Mouse (Mus musculus) hindbrain, postnatal 0 days (tissue): ENCODE results near the gene Cckar. TPM values are rescaled to one million over a fixed set of nuclear protein-coding genes. Genes with fewer than 3 reads are reported as not detected.

Source experiments
- ATAC-seq: fragments of 200-750 bp; cut with Nextera tagmentation; 2 replicates; pipeline ENCODE4 v1.8.0; 2017; ENCODE audit warnings: mild to moderate bottlenecking, moderate TSS enrichment, moderate library complexity
- DNase-seq: peaks from one replicate; pipeline ENCODE4 v3.0.0-alpha.2; 2015; ENCODE audit warnings: low spot score
- H3K27ac ChIP-seq: fragments of 300-500 bp; sonication (generic); 2 replicates; pipeline ENCODE4 v1.5.1; 2014; ENCODE audit warnings: mild to moderate bottlenecking
- H3K27me3 ChIP-seq: fragments of 300-500 bp; sonication (generic); 2 replicates; pipeline ENCODE4 v1.6.1; 2014; ENCODE audit warnings: low read length, mixed read lengths; ENCODE audit not compliant: insufficient read depth
- H3K36me3 ChIP-seq: fragments of 300-500 bp; sonication (generic); 2 replicates; pipeline ENCODE4 v1.6.1; 2014; ENCODE audit warnings: low read length, mixed read lengths; ENCODE audit not compliant: insufficient read depth
- H3K4me1 ChIP-seq: fragments of 300-500 bp; sonication (generic); 2 replicates; pipeline ENCODE4 v1.6.1; 2014; ENCODE audit warnings: antibody characterized with exemption, low read length, mixed read lengths; ENCODE audit not compliant: insufficient read depth
- H3K4me2 ChIP-seq: fragments of 300-500 bp; sonication (generic); 2 replicates; pipeline ENCODE4 v1.6.1; 2014; ENCODE audit warnings: low read depth, mild to moderate bottlenecking, low read length, moderate library complexity, mixed read lengths
- H3K4me3 ChIP-seq: fragments of 300-500 bp; sonication (generic); 2 replicates; pipeline ENCODE4 v1.5.1; 2014; ENCODE audit warnings: low read length
- H3K9ac ChIP-seq: fragments of 300-500 bp; sonication (generic); replicated peaks from 2 replicates; pipeline ENCODE4 v1.6.1; 2014; ENCODE audit warnings: mild to moderate bottlenecking, low read length, moderate library complexity, mixed read lengths
- H3K9me3 ChIP-seq: fragments of 300-500 bp; sonication (generic); 2 replicates; pipeline ENCODE4 v1.6.1; 2016; ENCODE audit warnings: low read length, mixed read lengths
- CTCF ChIP-seq: IDR thresholded peaks from 2 replicates; pipeline ENCODE4 v1.5.1; 2016; ENCODE audit warnings: antibody characterized with exemption, control low read depth, low read depth
- WGBS: fragments of 180-500 bp; shearing (Covaris S2); extraction: QIAGEN DNeasy Blood & Tissue Kit; methylation state at CpG from one replicate; pipeline ENCODE4 v1.1.7; 2014; 5-methylcytosine and 5-hydroxymethylcytosine counted together
- polyA plus RNA-seq: library from polyadenylated mRNA; unstranded; fragments of >200 nt; fragmentation: Nextera tagmentation; extraction: Ambion mirVana; gene quantifications from 2 replicates; pipeline ENCODE4 v1.2.1, GENCODE M21; 2015
- total RNA-seq: library from RNA; depleted of rRNA; stranded (reverse); fragments of >200 nt; gene quantifications from 2 replicates; pipeline ENCODE4 v1.2.3, GENCODE M21; 2014; rRNA removed

Cckar gene
- total and polyA plus RNA-seq, 2 experiments from 2014 or later: 0.58 to 0.63 TPM

DNA sequence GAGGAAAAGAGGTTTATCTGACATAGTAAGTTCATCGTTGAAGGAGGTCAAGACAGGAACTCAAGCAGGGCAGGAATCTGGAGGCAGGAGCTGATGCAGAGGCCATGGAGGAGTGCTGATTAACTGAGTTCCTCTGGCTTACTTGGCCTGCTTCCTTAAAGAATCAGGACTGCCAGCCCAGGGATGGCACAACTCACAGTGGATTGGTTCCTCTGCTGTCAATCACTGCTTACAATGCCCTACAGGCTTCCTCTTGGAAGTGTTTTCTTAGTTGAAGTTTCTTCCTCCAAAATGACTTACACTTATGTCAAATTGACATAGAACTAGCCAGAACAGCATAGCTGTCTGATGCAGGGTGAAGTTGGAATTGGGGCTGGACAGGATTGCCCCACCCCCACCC lies 45.1 kb downstream of the Cckar start:
- no peaks in the 10 kb centered on the region for H3K9me3 ChIP-seq
- H3K27me3 ChIP-seq: no peaks in the 10 kb centered on the region
- no peak overlapping the region for H3K27ac ChIP-seq
- H3K4me2 ChIP-seq: no peak overlapping the region
- DNase-seq: no peak
- TF ChIP-seq CTCF: no peak
- no peaks in the 10 kb centered on the region for H3K4me1 ChIP-seq
- WGBS: 59% methylated on average over 1 of the region's 1 CpGs
- no peak overlapping the region for H3K9ac ChIP-seq
- no peaks in the 10 kb centered on the region for H3K36me3 ChIP-seq
- no peak overlapping the region for H3K4me3 ChIP-seq
- no peak for ATAC-seq

DNA sequence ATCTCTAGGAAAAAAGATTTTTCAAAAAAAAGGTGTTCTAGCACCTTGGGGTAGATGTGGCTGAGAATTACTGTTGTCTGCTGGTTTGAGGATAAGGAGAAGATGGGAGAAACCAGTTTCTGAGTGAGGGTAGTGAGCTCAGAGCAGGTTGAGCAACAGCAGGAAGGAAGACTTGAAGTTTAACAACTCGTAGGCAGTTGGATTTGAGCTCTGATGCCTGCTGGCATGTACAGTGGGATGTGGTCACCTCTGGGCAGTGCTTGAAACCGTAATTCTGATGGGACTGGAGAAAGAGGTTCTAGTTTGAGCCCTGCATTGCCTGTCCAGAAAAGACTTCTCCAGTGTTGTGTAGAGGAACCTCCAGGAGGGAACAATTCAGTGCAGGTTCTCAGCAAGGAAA lies 46.0 kb downstream of the Cckar start:
- WGBS: 82% methylated on average over 2 of the region's 2 CpGs
- H3K27me3 ChIP-seq: no peaks in the 10 kb centered on the region
- no peak for DNase-seq
- no peaks in the 10 kb centered on the region for H3K36me3 ChIP-seq
- no peak overlapping the region for H3K4me2 ChIP-seq
- H3K4me1 ChIP-seq: no peaks in the 10 kb centered on the region
- H3K9ac ChIP-seq: no peak overlapping the region
- H3K9me3 ChIP-seq: no peaks in the 10 kb centered on the region
- H3K27ac ChIP-seq: no peak overlapping the region
- no peak overlapping the region for H3K4me3 ChIP-seq
- ATAC-seq: no peak
- TF ChIP-seq CTCF: no peak

DNA sequence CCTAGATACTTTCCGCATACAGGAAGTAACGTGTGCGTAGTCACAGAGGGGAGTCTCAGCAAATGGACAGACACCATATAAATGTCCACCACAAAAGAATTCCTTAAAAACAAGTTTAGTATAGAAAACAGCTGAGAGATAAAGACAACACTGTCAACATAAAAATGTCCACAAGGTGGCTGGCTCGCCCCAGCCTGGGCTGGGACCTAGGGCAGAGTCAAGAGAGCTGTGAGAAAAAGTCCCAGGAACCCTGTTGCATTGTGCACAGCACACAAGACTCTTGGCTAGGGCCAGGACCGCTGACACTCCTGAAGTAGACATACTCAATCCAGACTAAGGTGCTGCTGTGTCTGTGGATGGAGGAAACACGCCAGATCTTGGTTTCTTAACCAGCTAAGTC lies 49.6 kb downstream of the Cckar start:
- H3K27ac ChIP-seq: no peak overlapping the region
- H3K36me3 ChIP-seq: peaks cover 4% of the 10 kb centered on the region; the same call in 1 of the 2 replicates
- no peaks in the 10 kb centered on the region for H3K27me3 ChIP-seq
- WGBS: 74% methylated on average over 6 of the region's 6 CpGs
- no peak overlapping the region for H3K4me3 ChIP-seq
- no peak overlapping the region for H3K9ac ChIP-seq
- DNase-seq (peak; percentile 72), ATAC-seq (peak; percentile 79)
- no peaks in the 10 kb centered on the region for H3K4me1 ChIP-seq
- peak; percentile 79 for TF ChIP-seq CTCF
- no peak overlapping the region for H3K4me2 ChIP-seq
- no peaks in the 10 kb centered on the region for H3K9me3 ChIP-seq

DNA sequence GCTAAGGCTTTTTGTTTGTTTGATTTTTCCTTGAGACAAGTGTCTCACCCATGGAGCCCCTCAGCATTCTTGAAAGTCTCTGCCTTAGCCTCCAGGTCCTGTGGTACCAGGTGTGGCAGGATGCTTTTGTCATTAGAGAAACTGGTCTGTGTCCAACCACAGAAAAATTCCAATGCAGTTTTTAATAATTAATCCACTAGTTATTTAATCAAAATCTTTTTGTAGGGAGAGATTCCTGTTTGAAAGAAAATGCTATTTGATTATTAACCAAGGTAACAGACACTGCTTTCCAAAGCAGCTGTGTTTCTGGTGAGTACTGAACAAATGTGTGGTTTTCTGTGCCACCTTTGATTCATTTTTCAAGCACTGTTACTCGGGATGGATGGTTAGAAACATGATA lies 50.9 kb downstream of the Cckar start:
- Histone ChIP-seq H3K4me2 (no peak overlapping the region), H3K9ac (no peak overlapping the region), H3K4me1 (no peaks in the 10 kb centered on the region), H3K27ac (no peak overlapping the region), H3K36me3 (peaks cover 9% of the 10 kb centered on the region; the same call in 1 of the 2 replicates), H3K9me3 (no peaks in the 10 kb centered on the region), H3K27me3 (no peaks in the 10 kb centered on the region), H3K4me3 (no peak overlapping the region)
- DNase-seq (no peak), ATAC-seq (no peak)
- WGBS: 22% methylated on average over 1 of the region's 1 CpGs
- no peak for TF ChIP-seq CTCF

Other genes with a start within 250 kb of the Cckar start
- gene Rbpj, start 241.6 kb downstream of the Cckar start, total RNA-seq: 22.4 and 26.6 TPM in 2 replicates
- 16.7 and 17.6 TPM in 2 replicates for gene Rbpj, start 241.6 kb downstream of the Cckar start, polyA plus RNA-seq
- gene Tbc1d19, start 101.9 kb upstream of the Cckar start, total RNA-seq: 39.7 and 45.6 TPM in 2 replicates
- gene Tbc1d19, start 101.9 kb upstream of the Cckar start, polyA plus RNA-seq: 45.4 and 52.4 TPM in 2 replicates